Mouse (Mus musculus) midbrain, embryonic 11.5 days (tissue): Measurements from ENCODE around the gene Gnb5. TPM values are rescaled to one million over a fixed set of nuclear protein-coding genes. Genes with fewer than 3 reads are reported as not detected.

Experiments used
- ATAC-seq: fragments of 200-750 bp; cut with Nextera tagmentation; 2 replicates; pipeline ENCODE4 v1.8.0; 2017; ENCODE audit warnings: moderate TSS enrichment, moderate library complexity; ENCODE audit not compliant: low FRiP score
- DNase-seq: peaks from one replicate; pipeline ENCODE4 v3.0.0; 2015; ENCODE audit warnings: low spot score; ENCODE audit errors: missing footprints
- H3K27ac ChIP-seq: fragments of 300-500 bp; sonication (generic); 2 replicates; pipeline ENCODE4 v1.5.1; 2014; ENCODE audit warnings: low read depth, low read length
- H3K27me3 ChIP-seq: fragments of 300-500 bp; sonication (generic); 2 replicates; pipeline ENCODE4 v1.6.1; 2014; ENCODE audit warnings: mild to moderate bottlenecking, low read length, moderate library complexity, mixed read lengths; ENCODE audit not compliant: control insufficient read depth, insufficient read depth
- H3K36me3 ChIP-seq: fragments of 300-500 bp; sonication (generic); 2 replicates; pipeline ENCODE4 v1.6.1; 2014; ENCODE audit warnings: mild to moderate bottlenecking, low read length, moderate library complexity, mixed read lengths; ENCODE audit not compliant: control insufficient read depth, insufficient read depth
- H3K4me1 ChIP-seq: fragments of 300-500 bp; sonication (generic); 2 replicates; pipeline ENCODE4 v1.6.1; 2014; ENCODE audit warnings: low read length; ENCODE audit not compliant: control insufficient read depth, insufficient read depth
- H3K4me2 ChIP-seq: fragments of 300-500 bp; sonication (generic); 2 replicates; pipeline ENCODE4 v1.6.1; 2014; ENCODE audit warnings: mild to moderate bottlenecking, moderate library complexity
- H3K4me3 ChIP-seq: fragments of 300-500 bp; sonication (generic); 2 replicates; pipeline ENCODE4 v1.5.1; 2014; ENCODE audit warnings: low read depth, low read length
- H3K9ac ChIP-seq: fragments of 300-500 bp; sonication (generic); 2 replicates; pipeline ENCODE4 v1.6.1; 2014; ENCODE audit warnings: low read length
- H3K9me3 ChIP-seq: fragments of 300-500 bp; sonication (generic); 2 replicates; pipeline ENCODE4 v1.6.1; 2016; ENCODE audit warnings: low read length; ENCODE audit not compliant: control insufficient read depth
- WGBS: fragments of 180-500 bp; shearing (Covaris S2); extraction: QIAGEN DNeasy Blood & Tissue Kit; methylation state at CpG from one replicate; pipeline ENCODE4 v1.1.7; 2014; 5-methylcytosine and 5-hydroxymethylcytosine counted together
- polyA plus RNA-seq: library from polyadenylated mRNA; unstranded; fragments of >200 nt; fragmentation: Nextera tagmentation; extraction: Ambion mirVana; gene quantifications from 2 replicates; pipeline ENCODE4 v1.2.1, GENCODE M21; 2014

The Gnb5 gene
- polyA plus RNA-seq: 33.1 and 34.4 TPM in 2 replicates

DNA sequence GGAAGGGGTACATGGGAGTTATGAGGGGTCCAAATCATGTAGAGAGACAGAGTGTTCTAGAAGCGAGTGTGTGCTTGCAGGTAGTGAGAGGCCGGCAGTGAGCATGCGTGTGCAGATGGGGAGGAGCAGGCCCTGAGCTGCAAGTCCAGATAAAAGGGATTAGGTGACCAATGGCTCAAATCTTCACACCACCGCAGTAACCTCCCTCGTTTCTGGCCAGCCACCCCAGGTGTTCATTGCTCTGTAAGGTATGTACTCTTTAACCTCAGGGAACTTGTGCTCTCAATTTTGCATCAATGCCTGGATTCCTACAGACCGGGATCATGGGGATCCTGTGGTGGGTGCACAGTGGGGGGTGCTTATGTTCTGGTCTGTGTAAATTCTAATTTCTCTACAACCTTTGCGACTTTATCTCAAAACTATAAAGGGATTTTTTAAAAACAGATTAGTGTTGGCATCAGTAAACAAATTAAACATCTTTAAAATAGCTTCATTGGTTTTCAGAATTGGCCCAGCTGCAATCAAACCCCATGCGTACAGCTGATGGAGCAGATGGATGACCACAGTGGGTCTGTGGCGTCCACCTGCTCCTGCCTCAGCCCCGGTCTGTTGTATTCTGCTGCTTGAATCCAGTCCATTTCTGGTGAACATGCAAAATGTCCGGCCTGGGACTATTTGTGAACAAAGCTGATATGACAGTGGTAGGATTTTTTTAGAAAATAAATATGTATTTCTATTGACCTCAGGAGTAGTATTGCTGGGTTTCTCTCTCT lies at the start of gene Gnb5:
Gene Gnb5 (plus strand): TSS at position 163 of the 773 bp plus-strand sequence.
- Histone ChIP-seq H3K4me2 (no peak within 1 kb of the TSS), H3K9me3 (no peaks in the 10 kb centered on the region), H3K4me1 (no peaks in the 10 kb centered on the region), H3K36me3 (no peaks in the 10 kb centered on the region), H3K27me3 (no peaks in the 10 kb centered on the region), H3K27ac (no peak within 1 kb of the TSS), H3K9ac (no peak within 1 kb of the TSS), H3K4me3 (no peak within 1 kb of the TSS)
- 74% methylated on average over 11 of the region's 11 CpGs for WGBS
- DNase-seq (no peak), ATAC-seq (no peak)

DNA sequence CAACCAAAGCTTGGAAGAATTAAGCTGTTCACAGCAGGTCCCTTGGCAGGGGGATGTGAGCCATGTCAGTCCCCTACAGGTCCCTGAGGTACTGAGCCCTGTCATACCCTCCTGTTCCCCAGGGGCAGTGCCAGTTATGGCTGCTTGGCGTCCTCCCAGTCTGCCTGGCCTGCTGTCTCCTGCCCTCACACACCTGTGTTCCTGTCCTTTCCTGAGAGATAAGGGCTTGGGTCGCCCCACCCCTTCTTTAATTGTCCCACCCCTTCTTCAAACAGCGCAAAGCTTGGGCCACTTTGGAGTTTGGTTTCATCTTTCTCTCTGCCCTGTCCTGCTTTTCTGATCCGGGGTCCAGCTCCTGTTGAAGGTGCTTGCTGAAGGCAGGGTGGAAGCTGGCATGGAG lies 47.3 kb upstream of the Gnb5 start:
- H3K4me3 ChIP-seq: no peak overlapping the region
- no peak for DNase-seq
- H3K27ac ChIP-seq: no peak overlapping the region
- H3K9ac ChIP-seq: no peak overlapping the region
- peaks cover 22% of the 10 kb centered on the region for H3K4me1 ChIP-seq
- WGBS: 56% methylated on average over 4 of the region's 4 CpGs
- H3K4me2 ChIP-seq: no peak overlapping the region
- no peak for ATAC-seq
- H3K9me3 ChIP-seq: no peaks in the 10 kb centered on the region
- no peaks in the 10 kb centered on the region for H3K27me3 ChIP-seq
- no peaks in the 10 kb centered on the region for H3K36me3 ChIP-seq

DNA sequence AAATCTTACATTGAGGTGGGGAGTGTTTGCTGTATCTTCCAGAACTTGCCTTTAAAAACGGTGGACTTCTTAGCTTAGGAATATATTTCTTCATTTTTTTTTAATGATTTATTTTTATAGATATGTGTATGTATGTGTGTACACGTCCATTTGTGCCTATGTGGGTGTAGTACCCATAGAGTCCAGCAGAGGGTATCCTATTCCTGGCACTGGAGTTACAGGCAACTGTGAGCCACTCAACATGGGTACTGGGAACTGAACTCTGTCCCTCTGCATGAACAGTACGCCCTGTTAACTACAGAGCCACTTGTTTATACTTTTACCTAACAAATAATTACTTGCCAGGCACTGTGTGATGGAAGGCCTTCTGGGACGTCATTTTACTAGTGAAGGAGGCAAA lies 46.4 kb upstream of the Gnb5 start:
- 89% methylated on average over 4 of the region's 4 CpGs for WGBS
- peak; percentile 53 for DNase-seq
- no peak overlapping the region for H3K4me2 ChIP-seq
- ATAC-seq: no peak
- no peak overlapping the region for H3K27ac ChIP-seq
- H3K9ac ChIP-seq: no peak overlapping the region
- H3K4me3 ChIP-seq: no peak overlapping the region
- H3K4me1 ChIP-seq: peaks cover 21% of the 10 kb centered on the region
- no peaks in the 10 kb centered on the region for H3K27me3 ChIP-seq
- H3K36me3 ChIP-seq: no peaks in the 10 kb centered on the region
- no peaks in the 10 kb centered on the region for H3K9me3 ChIP-seq

DNA sequence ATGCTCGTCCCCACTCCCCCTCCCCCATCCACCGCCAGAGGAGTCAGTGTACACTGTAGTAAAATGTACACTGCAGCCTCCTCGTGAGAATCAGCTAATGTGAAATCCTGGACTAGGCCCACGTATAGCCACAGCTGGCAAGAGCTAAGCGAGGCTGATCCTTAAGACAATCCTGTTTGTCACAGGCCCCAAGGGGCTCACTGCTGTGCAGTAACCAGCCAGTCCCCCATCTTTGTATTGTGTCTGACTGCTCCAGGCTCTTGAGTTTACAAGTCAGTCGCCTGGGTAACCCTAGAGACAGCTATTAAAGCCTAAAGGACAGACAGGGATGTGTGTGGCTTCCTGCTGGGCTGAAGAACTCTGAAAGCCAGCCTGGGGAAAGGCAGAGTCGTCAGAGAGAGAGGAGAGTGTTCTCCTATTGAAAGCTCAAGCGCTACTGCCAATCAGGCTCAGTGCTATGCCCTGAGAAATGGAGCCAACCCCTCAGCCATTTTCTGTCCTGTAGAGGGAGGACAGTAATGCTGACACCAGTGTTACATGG lies 44.7 kb upstream of the Gnb5 start:
- H3K36me3 ChIP-seq: no peaks in the 10 kb centered on the region
- 4% methylated on average over 8 of the region's 8 CpGs for WGBS
- no peaks in the 10 kb centered on the region for H3K27me3 ChIP-seq
- peak; percentile 92 for ATAC-seq
- DNase-seq: peak; percentile 95
- no peaks in the 10 kb centered on the region for H3K9me3 ChIP-seq
- peak overlapping the region; percentile 31; the same call in 1 of the 2 replicates for H3K9ac ChIP-seq
- peaks cover 21% of the 10 kb centered on the region for H3K4me1 ChIP-seq
- H3K4me3 ChIP-seq: no peak overlapping the region
- no peak overlapping the region; the same call in 1 of the 2 replicates for H3K4me2 ChIP-seq
- peak overlapping the region; percentile 81 for H3K27ac ChIP-seq

DNA sequence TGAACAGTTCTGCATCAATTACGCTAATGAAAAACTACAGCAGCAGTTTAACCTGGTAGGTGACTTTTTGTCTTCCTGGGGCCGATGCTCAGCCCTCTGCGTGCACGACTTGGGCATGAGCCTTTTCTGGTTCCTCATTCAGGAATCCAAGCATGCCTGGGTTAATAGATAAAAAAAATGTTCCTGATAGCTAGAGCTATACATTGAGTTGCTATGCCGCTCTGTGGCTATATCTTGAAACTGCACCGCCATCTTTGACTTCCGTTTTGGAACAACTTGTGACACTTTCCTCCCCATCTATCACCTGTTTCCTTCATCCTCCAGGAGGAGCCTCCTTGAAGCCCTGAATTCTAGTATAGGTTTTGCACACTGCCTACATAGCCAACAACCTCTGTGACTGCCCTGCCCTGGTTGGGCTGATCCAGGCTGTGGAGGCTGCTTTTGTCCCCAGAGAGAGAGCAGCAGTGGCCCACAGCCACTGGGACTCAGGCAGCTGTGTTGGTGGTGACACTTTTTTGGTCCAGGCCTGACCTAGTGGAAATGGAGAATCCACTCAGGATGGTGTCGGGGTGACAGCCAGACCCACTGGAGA lies 43.8 kb upstream of the Gnb5 start:
- no peak overlapping the region for H3K9ac ChIP-seq
- H3K4me2 ChIP-seq: no peak overlapping the region

DNA sequence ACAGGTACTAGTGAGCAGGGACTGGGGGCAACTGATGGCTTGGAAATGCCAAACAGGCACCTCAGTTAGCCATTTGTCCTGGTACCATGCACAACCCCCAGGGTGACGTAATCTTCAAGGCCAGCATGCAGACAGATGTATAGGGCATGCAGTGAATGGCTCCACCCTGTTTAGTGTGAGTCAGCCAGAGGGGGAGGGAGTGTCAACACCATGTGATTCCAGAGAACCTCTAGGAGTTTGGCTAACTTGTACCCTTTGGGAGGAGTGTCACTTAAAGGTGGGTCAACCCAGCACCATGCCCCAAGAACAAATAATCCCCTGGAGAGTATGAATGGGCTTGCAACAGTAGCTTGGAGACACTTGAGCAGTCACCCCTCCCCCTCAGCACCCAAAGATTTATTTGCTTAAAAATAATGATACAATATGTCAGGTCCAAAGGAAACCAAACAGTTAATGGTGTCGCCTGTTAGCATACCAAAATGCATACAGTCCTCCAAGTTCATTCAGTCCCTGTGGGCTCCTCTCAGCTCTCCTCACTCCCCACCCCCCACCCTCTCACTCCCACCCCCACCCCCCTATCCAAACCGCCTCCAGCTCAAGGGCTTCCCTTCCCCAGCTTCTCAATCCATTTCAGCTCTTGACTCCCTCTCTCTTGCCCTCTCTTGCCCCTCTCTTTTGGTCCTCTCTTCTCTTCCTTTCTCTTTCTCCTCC lies 41.9 kb upstream of the Gnb5 start:
- WGBS: 53% methylated on average over 3 of the region's 3 CpGs
- ATAC-seq: no peak
- no peak overlapping the region for H3K4me2 ChIP-seq
- no peaks in the 10 kb centered on the region for H3K9me3 ChIP-seq
- H3K4me1 ChIP-seq: peaks cover 21% of the 10 kb centered on the region
- H3K36me3 ChIP-seq: no peaks in the 10 kb centered on the region
- peak; percentile 41 for DNase-seq
- no peak overlapping the region for H3K27ac ChIP-seq
- H3K9ac ChIP-seq: no peak overlapping the region
- H3K4me3 ChIP-seq: no peak overlapping the region
- H3K27me3 ChIP-seq: no peaks in the 10 kb centered on the region

More for the DNA sequence above, 43.8 kb upstream of the Gnb5 start:
- Histone ChIP-seq H3K9me3 (no peaks in the 10 kb centered on the region), H3K4me1 (peaks cover 21% of the 10 kb centered on the region), H3K27me3 (no peaks in the 10 kb centered on the region), H3K36me3 (no peaks in the 10 kb centered on the region), H3K4me3 (no peak overlapping the region), H3K27ac (no peak overlapping the region)
- 65% methylated on average over 8 of the region's 8 CpGs for WGBS
- ATAC-seq (no peak), DNase-seq (peak; percentile 82)

DNA sequence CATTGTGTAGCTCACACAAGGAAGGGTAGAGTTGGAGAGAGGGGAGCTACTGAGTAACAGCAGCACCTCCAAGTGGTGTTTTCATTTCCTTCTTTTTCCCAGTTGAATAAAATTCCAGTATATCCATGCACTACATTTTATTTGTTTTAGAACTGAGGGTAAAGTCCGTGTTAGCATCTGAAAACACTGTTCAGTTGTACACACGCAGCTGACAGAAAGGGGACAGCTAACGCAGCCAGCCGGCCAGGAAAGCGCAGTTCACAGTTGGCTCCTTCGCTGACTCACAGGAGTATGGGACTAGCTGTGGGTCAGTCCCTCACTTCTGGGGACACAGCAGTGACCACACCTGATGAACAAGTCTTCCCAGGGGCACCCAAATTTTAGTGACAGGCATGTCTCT lies 38.9 kb upstream of the Gnb5 start:
- Histone ChIP-seq H3K9me3 (no peaks in the 10 kb centered on the region), H3K9ac (no peak overlapping the region), H3K27ac (no peak overlapping the region), H3K36me3 (no peaks in the 10 kb centered on the region), H3K4me1 (peaks cover 7% of the 10 kb centered on the region; the same call in 1 of the 2 replicates), H3K4me3 (no peak overlapping the region), H3K4me2 (no peak overlapping the region), H3K27me3 (no peaks in the 10 kb centered on the region)
- no peak for ATAC-seq
- 68% methylated on average over 6 of the region's 6 CpGs for WGBS
- no peak for DNase-seq

DNA sequence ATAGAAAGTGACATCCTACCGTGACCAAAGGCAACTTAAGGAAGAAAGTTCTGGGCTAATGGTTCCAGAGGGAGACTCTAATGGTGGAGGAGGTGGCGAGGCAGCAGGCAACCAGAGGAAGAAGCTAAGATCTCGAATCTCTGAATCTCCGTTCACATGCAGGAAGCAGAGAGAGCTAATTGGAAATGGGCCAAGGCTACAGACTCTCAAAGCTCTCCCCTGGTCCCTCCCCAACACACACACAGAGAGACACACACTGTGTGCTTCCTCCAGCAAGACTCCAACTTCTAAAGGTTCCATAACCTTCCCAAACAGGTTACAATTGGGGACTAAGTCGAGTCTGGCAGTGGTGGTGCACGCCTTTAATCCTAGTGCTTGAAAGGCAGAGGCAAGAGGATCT lies 35.7 kb upstream of the Gnb5 start:
- no peak overlapping the region for H3K27ac ChIP-seq
- 86% methylated on average over 6 of the region's 6 CpGs for WGBS
- ATAC-seq (no peak), DNase-seq (no peak)
- H3K4me1 ChIP-seq: no peaks in the 10 kb centered on the region
- H3K9ac ChIP-seq: no peak overlapping the region
- no peak overlapping the region for H3K4me2 ChIP-seq
- no peaks in the 10 kb centered on the region for H3K36me3 ChIP-seq
- H3K9me3 ChIP-seq: no peaks in the 10 kb centered on the region
- no peak overlapping the region for H3K4me3 ChIP-seq
- no peaks in the 10 kb centered on the region for H3K27me3 ChIP-seq

DNA sequence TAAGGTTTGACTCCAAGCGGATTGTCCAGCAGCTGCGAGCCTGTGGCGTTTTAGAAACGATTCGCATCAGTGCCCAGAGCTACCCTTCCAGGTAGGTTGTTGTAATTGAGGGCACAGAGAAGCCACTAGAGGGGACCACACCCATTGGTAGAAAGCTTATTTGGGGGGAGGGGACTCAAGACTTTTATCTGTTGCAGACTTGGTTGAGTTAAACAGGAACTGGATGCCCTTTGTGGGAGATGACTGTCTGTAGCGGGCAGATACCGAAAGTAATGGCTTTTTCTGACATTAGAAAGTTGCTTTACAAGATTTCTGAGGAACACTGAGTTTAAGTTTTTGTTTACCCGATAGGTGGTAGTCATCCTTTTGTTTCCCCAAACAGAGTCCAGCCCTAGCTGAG lies 34.5 kb upstream of the Gnb5 start:
- DNase-seq: no peak
- Histone ChIP-seq H3K4me1 (no peaks in the 10 kb centered on the region), H3K27me3 (no peaks in the 10 kb centered on the region), H3K4me3 (no peak overlapping the region), H3K27ac (no peak overlapping the region), H3K36me3 (no peaks in the 10 kb centered on the region), H3K4me2 (no peak overlapping the region), H3K9ac (no peak overlapping the region), H3K9me3 (no peaks in the 10 kb centered on the region)
- ATAC-seq: no peak
- 94% methylated on average over 8 of the region's 8 CpGs for WGBS
